Mouse (Mus musculus) adrenal gland, postnatal 10 days (tissue): Measurements from ENCODE around the gene Ddx5. TPM values are rescaled to one million over a fixed set of nuclear protein-coding genes. Genes with fewer than 3 reads are reported as not detected.
A peak's percentile ranks its signal among the peaks of the same experiment; 100 is the strongest.
"Not testable (repeated sequence)": the region's sequence is repeated elsewhere in the genome, so short reads cannot be mapped to it uniquely, and the experiment has no call there.

ENCODE experiments used
- DNase-seq: peaks from one replicate; pipeline ENCODE4 v3.0.0; 2021; ENCODE audit warnings: mixed read lengths
- total RNA-seq, 2 experiments: library from RNA; stranded (reverse); gene quantifications; 2 replicates each; pipeline ENCODE4 v1.2.3; 2021

Ddx5 gene
- total RNA-seq, 2 experiments from 2014 or later = 611 to 691 TPM

DNA sequence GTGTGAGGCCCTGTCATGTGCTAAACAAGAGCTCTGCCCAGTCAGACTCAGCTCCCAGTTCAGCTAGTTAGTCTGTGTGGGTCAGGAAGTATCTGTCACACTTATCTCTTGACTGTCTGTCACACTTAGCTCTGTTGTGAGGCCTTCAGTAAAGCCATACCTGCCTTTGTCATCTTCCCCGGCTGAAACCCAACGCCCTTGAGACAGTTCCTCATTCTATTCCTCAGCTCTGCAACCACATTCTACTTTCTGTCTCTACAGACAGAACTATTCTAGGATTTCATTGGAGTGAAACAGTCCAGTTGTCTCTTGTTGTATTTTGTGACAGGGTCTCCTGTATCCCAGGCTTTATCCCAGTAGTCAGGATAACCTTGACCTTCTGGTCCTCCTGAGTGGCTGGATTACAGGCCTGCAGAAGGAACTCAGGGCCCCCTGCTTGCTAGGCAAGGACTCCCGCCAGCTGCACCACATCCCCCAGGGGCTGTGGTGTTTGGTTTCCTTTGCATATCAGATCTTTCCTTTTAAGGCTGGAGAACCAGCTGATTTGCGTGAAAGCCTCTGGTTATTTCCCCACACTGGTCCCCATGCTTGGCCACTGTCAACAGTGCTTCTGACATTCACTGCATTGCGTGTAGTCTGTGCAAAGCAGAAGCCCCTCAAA is 26.7 kb downstream of the Ddx5 start:
- no peak for DNase-seq

GRCm38 (mm10) chr11:106760511-106760910 is 28.5 kb downstream of the Ddx5 start:
- no peak for DNase-seq

DNA sequence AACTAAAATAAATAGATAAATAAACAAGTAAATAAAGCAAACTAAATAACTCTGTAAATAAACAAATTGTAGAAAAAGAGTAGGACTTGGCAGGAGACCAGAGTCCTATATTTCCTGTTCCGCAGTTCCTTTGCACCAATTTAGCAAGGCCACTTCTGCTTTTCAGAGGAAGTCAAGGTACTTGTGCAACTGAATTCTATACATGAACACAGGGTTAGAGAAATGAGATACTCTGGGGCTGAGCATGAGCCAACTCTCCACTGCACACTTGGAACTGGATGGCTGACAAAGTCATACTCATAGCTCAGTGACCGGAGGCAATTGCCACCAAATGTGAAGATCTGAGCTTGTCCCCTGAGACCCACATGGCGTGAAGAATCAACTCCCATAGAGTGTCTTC is 30.0 kb downstream of the Ddx5 start:
- no peak for DNase-seq

- DNase-seq = no peak
Measured at GRCm38 (mm10) chr11:106755583-106755982, 33.4 kb downstream of the Ddx5 start.

GRCm38 (mm10) chr11:106753314-106753713 is 35.7 kb downstream of the Ddx5 start:
- no peak for DNase-seq

GRCm38 (mm10) chr11:106752103-106752502 is 36.9 kb downstream of the Ddx5 start:
- DNase-seq = no peak

DNA sequence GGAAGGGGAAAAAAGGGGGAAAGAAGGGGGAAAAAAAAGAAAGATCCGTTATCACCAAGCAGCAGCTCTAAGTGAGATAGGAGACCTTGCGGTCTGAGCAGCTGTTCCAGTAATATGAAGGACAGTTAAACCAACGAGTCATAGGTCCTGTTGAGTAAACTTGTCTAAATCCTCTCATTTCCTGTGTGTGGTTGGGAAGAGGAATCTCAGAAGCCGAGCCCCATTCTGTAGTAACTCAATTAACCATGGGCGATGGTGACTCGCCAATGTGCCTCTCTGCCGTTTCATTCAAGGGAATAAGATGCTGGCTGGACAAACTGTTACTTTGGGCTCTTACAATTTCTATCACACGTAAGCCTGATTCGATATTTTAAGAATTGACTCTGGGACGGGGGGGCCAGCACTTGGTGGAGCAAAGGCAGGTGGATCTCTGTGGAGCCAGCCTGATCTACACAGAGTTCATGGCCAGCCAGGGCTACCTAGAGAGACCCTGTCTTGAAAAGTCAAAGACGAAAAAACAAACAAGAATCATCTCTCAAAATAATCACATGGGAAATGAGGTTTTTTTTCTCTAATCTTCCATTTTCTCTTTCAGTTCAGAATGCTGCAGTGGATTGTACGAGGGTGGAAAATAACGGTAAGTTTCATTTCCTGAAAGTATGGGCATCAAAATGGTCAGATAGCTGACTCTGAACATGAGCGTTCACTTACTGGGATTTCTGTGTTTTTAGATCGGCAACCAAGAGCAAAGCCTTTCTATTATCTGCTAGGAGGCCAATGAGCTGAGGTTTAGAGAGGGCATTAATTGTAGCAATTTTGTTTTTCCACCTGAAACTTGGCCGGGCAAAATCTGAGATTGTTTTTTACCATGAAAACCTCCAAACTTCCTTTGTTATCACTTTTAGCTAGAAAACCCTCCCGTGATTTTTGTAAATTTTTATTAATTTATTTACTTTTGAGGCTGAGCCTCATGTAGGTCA is 37.7 kb downstream of the Ddx5 start, which contains the start of gene Milr1:
TSS of gene Milr1 (plus strand) at position 188 of the 980 bp plus-strand sequence.
- no peak for DNase-seq

DNA sequence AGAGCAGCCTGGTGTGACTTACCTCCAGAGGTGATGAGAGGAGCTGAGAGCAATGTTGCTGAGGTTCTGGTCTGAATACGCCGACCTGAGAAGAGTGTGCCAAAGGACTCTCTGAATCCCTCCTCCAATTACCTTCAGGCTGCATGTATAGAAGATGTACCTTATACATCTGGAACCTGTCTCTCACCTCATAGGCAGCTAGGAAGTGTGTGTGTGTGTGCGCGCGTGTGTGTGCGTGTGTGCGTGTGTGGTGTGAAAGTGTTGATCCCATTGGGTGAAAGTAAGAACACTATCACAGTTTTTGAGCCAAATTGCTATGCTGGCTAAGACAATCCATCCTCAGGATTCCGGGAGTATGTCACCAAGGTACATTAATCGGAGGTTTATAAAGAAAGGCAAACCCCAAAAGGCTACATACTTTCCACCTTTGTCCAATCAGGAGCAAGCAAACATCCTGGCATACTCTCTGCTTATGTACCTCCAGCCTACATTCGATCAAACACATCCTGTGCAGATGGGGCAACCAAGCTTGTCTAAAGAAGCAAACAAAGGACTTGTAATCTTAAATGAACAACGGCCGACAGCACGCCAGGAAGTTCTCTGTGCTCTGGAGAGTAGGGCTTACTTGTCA is 38.7 kb downstream of the Ddx5 start, which contains the start of gene Pecam1:
TSS of gene Pecam1 (minus strand) at position 508 of the 631 bp plus-strand sequence.
- no peak for DNase-seq

GRCm38 (mm10) chr11:106749557-106750120 is 39.3 kb downstream of the Ddx5 start:
- DNase-seq = not testable (repeated sequence)

DNA sequence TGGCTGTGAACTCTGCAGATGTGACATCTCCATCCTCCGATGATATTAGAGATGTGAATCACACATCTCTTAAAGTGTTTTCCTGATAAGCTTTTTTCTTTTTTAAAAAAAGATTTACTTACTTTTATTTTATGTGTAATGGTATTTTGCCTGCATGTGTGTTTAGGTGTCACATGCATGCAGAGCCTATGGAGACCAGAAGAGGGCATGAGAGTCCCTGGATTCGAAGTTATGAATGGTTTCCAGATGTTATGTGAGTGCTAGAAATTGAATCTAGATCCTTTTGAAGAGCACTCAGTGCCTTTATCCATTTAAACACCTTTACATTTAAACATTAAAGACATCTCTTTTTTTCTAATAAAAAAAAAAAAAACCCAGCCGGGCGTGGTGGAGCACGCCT is 44.0 kb downstream of the Ddx5 start:
- no peak for DNase-seq

DNA sequence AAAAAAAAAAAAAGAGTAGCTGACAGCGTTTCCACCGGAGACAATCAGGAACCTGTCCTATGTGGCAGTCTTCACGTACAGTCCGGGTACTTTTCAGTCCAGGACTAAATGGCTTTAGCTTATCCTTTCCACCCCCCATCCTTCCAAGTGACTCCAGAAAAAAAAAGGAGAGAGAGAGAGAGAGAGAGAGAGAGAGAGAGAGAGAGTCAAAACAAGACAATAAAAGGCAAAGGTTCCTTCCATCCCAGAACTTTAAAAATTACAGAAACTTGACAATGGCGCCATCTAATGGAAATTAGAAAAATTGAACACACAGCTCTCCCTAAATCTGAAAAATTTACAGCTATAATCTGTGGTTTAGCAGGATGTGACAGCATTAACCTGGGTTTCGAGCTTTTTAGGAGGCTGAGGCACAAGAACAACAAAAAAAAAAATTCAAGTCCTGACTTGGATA is 46.6 kb downstream of the Ddx5 start:
- no peak for DNase-seq

- DNase-seq = no peak
Measured at GRCm38 (mm10) chr11:106741826-106742225, 47.2 kb downstream of the Ddx5 start.

- DNase-seq = no peak
Measured at GRCm38 (mm10) chr11:106741232-106741631, 47.8 kb downstream of the Ddx5 start.

DNA sequence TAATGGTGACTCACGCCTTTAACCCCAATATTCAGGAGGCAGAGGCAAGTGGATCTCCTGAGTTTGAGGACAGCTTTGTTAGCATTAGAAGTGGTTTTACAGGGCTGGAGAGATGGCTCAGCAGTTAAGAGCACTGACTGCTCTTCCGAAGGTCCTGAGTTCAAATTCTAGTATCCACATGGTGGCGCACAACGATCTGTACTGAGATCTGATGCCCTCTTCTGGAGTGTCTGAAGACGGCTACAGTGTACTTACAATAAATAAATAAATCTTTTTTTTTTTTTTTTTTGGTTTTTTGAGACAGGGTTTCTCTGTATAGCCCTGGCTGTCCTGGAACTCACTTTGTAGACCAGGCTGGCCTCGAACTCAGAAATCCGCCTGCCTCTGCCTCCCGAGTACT is 48.3 kb downstream of the Ddx5 start:
- not testable (repeated sequence) for DNase-seq

DNA sequence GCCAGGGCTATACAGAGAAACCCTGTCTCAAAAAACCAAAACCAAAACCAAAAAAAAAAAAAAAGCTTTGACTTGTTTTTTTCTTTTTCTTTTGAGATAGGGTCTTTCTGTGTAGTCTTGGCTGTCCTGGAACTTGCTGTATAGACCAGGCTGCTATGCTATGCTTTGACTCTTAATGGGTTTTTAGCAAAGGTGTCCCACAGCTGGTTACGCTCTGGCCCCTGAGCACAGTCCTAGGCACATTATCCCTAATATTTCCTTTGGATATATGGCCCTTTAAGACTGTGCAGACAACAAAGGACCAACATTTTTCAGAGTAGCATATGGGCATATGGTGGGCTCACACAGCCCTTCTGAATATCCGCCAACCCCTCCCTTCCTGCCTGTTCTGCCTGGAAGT is 49.9 kb downstream of the Ddx5 start:
- no peak for DNase-seq

- DNase-seq = peak; percentile 35
Measured at GRCm38 (mm10) chr11:106737178-106737621, 51.8 kb downstream of the Ddx5 start.

- DNase-seq = no peak
Measured at GRCm38 (mm10) chr11:106736614-106737013, 52.4 kb downstream of the Ddx5 start.

GRCm38 (mm10) chr11:106730714-106731113 is 58.3 kb downstream of the Ddx5 start:
- DNase-seq = no peak
